Mouse (Mus musculus) spleen, embryonic (tissue): ENCODE results near the gene Dnaaf2.

Source experiments
- CTCF ChIA-PET: fragments of 350-600 bp; sonication (Branson Sonifier 250); formaldehyde crosslinking; loops from one replicate; lab custom pipeline; 2022; lab: Charles Lee

Gene Dnaaf2

GRCm38 (mm10) chr12:69198164-69198535 is at the start of gene Dnaaf2:
TSS of gene Dnaaf2 (minus strand) at chr12:69198429.
- CTCF ChIA-PET = interaction anchor here (0.5 kb wide), 1 partner anchor 9 kb away, joined by 3 read pairs; no protein-coding TSS in a partner anchor

GRCm38 (mm10) chr12:69241771-69242431 is 43.7 kb upstream of the Dnaaf2 start:
- CTCF ChIA-PET = no interaction called here

DNA sequence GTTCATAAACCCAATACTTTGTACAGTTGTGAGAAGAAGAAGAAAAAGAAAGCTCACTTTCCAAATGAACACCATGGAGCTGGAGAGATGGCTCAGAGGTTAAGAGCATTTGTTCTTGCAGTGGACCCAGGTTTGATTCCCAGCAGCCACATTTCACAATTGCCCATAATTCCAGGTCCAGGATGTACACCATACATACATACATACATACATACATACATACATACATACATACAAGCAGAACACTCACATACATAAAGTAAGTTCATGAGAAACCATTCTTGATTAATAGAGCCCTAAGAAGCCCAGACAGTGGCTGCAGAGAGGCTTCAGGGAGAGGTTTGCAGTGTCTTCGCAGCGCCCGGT is 43.2 kb upstream of the Dnaaf2 start:
- CTCF ChIA-PET = interaction anchor here (0.6 to 0.7 kb wide), 2 partner anchors 54 to 604 kb away, joined by 3 read pairs; no protein-coding TSS in a partner anchor

DNA sequence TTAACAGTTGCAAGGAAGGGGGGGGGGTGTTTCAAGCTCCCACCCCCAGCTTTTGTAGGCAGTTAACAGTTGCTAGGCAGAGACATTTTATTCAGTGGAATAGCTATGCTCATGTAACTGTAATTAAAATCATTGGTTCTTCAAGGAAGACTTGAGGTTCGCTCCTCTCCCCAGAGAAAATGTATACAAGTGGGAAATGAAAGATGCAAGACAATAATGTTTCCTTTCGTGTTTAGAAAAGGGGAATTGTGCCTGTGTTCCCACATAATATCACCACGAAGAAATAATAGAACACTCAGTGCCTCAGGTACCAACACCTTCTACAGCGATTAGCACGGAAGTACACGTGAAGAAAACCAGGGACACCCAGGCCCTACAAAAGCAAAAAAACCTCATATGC is 42.6 kb upstream of the Dnaaf2 start, which contains the start of gene Klhdc1:
TSS of gene Klhdc1 (plus strand) at position 301 of the 400 bp plus-strand sequence.
- CTCF ChIA-PET = interaction anchor here (0.6 to 0.7 kb wide), 2 partner anchors 53 to 604 kb away, joined by 3 read pairs; no protein-coding TSS in a partner anchor

GRCm38 (mm10) chr12:69238284-69238683 is 40.1 kb upstream of the Dnaaf2 start:
- CTCF ChIA-PET = no interaction called here

- CTCF ChIA-PET = no interaction called here
Measured at GRCm38 (mm10) chr12:69235782-69236181, 37.6 kb upstream of the Dnaaf2 start.

DNA sequence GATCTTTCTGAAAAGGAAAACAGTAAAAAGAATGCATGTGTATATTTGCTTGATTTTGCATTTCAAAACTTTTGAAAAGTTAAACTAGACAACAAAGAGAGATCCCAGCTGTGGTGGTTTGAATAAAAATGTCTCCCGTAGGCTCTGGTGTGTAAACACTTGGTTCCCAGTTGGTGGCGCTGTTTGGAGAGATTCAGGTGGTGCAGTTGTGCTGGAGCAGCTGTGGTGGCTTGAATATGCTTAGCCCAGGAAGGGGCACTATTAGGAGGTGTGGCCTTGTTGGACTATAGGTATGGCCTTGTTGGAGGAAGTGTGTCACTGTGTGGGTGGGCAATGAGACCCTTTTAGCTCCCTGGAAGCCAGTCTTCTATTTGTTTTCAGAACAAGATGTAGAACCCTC is 31.0 kb upstream of the Dnaaf2 start:
- CTCF ChIA-PET = interaction anchor here (1.0 kb wide), 1 partner anchor 17 kb away, joined by 3 read pairs; no protein-coding TSS in a partner anchor

DNA sequence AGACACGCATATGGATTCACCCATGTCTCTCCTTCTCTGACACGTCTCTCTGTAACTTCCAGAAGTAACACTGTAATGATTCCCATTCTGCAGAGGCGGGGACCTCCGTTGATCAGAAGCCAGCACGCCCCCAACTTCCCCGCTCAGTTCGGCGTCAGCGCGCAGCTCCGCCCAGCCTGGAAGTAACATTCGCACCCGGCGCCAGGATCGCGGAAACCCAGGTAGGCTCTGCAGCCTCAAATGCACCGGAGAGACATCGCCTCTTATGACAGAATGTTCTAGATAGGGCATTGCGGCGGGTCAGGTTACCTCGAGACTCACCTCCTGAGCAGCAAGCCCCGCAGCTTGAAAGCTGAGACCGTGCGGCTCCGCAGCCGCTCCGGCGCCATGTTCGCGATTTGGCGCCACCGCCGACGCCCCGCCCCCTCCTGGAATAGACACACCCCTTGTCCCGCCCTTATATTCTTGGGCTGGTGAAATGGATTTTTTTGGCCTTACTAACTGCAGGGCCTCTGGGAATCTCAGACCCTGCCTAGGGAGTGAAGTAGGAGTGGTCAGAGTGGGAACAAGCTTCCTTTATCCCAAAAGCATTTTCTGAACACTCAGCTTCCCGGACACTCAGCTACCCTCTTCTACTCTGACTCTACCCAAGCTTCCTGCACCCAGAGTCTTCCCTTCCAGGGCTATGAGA is 29.7 kb upstream of the Dnaaf2 start, which contains the start of gene Pole2:
TSS of gene Pole2 (minus strand) at position 420 of the 691 bp plus-strand sequence.
- CTCF ChIA-PET = interaction anchor here (0.6 kb wide), 1 partner anchor 82 kb away, joined by 6 read pairs; no protein-coding TSS in a partner anchor

- CTCF ChIA-PET = no interaction called here
Measured at GRCm38 (mm10) chr12:69220613-69221277, 22.5 kb upstream of the Dnaaf2 start.

- CTCF ChIA-PET = interaction anchor here (0.8 kb wide), 1 partner anchor 515 kb away, joined by 4 read pairs; no protein-coding TSS in a partner anchor
Measured at GRCm38 (mm10) chr12:69216587-69216986, 18.4 kb upstream of the Dnaaf2 start.

DNA sequence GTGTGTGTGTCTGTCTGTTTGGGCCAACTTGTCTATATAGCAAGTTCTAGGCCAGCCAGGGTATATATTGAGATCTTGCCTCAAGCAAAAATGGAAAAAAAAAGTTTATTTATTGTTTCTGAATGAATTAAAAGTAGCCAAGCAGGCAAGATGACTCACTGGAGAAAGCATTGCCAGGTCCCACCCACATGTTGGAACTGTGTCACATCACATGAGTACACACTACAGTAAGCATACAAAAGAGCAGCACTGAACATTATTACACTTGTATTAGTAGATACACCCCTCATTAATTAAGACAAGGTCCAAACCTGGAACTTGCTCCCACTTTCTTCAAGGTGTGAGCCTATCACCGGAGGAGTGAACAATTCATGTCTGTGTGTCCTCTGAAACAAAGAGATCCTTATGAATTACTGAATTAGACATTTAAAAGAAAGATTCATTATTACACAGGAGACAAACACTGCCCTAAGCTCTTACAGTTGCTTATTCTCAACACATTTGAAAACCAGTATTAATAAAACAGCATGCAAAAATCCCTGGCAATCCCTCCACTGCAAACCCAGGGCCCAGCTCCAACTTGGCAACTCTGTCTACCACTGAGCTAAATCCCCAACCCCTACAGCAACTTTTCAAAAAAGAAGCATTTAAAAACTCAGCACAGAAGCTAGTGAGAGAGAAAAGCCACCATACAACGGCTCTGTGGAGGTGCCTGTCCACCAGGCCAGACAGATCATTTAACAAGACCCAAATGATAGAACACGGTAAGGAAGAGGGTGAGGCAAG is 17.0 kb upstream of the Dnaaf2 start:
- CTCF ChIA-PET = no interaction called here

GRCm38 (mm10) chr12:69214393-69214792 is 16.2 kb upstream of the Dnaaf2 start:
- CTCF ChIA-PET = no interaction called here

GRCm38 (mm10) chr12:69213186-69213777 is 15.1 kb upstream of the Dnaaf2 start:
- CTCF ChIA-PET = interaction anchor here (0.8 kb wide), 1 partner anchor 13 kb away, joined by 5 read pairs; no protein-coding TSS in a partner anchor

GRCm38 (mm10) chr12:69211057-69211456 is 12.8 kb upstream of the Dnaaf2 start:
- CTCF ChIA-PET = interaction anchor here (0.7 kb wide), 1 partner anchor 308 kb away, joined by 3 read pairs; no protein-coding TSS in a partner anchor

DNA sequence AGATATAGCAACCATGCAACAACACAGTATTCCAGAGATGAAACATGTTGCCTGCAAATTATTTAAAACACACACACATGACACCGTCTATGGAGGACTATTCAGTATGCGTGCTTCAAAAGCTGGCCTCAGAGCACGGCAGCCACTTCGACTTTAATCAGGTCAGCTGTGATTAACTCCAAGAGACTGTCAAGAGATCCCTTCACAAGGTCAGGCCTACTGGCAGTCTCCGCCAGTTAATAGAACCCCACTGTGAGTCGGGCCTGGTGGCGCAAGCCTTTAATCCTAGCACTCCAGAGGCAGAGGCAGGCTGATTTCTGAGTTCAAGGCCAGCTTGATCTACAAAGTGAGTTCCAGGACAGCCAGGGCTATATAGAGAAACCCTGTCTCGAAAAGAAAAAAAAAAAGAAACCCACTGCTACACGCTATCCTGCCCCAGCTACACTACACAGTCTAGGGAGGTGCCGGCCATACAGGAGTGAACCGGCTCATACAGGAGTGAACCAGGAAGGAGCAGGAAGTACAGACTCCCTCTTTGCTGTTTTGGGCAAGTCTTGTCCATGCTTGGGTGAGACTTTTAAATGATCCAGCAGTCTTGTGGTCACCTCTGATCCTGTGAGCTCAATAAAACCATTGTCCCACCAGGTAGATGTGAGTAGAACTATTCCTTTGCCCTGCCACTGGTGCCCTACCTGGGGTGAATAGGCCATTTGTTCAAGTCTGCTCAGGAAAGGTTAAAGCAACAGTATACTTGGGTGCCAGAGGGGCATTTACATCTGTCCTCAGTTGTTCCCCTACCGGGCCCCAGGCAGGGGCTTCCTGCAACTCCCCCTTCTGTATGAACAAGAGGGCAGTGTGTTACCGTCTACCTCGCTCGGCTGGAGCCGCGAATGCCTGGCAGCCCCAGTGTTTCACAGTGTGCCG is 12.1 kb upstream of the Dnaaf2 start:
- CTCF ChIA-PET = interaction anchor here (0.5 to 0.6 kb wide), 2 partner anchors 20 to 143 kb away, joined by 3 to 17 read pairs; no protein-coding TSS in a partner anchor

DNA sequence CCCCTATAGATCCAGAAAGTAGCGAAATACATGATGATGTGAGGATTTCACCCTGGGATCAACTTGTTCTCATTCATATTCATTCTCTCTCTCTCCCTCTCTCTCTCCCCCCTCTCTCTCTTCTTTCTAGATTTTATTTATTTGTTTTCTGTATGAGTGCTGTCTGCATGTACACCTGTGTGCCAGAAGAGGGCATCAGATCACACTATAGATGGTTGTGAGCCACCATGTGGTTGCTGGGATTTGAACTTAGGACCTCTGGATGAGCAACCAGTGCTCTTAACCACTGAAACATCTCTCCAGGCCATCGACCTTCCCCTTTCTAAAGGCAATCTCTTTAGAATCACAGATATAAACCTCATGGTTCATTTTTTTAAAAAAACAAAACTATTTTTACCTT is 10.3 kb upstream of the Dnaaf2 start:
- CTCF ChIA-PET = no interaction called here

GRCm38 (mm10) chr12:69207926-69208325 is 9.7 kb upstream of the Dnaaf2 start:
- CTCF ChIA-PET = no interaction called here

DNA sequence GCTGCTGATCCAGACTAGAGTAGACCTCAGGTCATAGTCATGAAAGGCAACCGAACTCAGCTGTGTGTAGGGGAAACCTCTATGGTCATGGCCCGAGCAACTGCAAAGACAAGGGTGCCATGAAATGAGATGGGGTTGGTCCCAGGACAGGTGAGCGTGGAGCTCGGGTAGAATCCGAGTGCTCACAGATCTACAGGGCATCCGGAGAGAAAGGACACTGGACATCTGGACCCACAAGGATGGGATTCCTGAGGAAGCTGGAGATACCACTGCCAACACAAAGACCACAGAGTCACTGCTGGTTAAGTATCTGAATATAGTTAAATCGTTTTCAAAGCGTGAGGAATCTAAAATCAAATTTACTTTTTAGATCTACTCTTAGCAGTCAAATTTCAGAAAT is 9.2 kb upstream of the Dnaaf2 start:
- CTCF ChIA-PET = no interaction called here
